Mouse (Mus musculus) Patski (cell line): Measurements from ENCODE around the gene Ttll5. TPM values are rescaled to one million over a fixed set of nuclear protein-coding genes. Genes with fewer than 3 reads are reported as not detected.

Source experiments
- ATAC-seq: fragments of 100-300 bp; one replicate; pipeline ENCODE4 v1.8.0; 2021
- CTCF ChIA-PET: fragments of 350-600 bp; sonication (Branson Sonifier 250); formaldehyde crosslinking; loops from one replicate; lab custom pipeline; 2022; ENCODE audit warnings: inconsistent platforms; lab: Charles Lee
- POLR2A ChIA-PET: fragments of 350-600 bp; sonication (Branson Sonifier 250); formaldehyde crosslinking; loops from one replicate; lab custom pipeline; 2022; ENCODE audit warnings: antibody characterized with exemption, inconsistent platforms; lab: Charles Lee
- DNase-seq: peaks from one replicate; pipeline ENCODE4 v3.0.0-alpha.2; 2011; ENCODE audit warnings: low read depth, low spot score
- H3K27me3 ChIP-seq: fragments of 371-371 bp; one replicate; pipeline ENCODE4 v1.5.1; 2021
- CTCF ChIP-seq: fragments of 100-300 bp; IDR thresholded peaks from one replicate; pipeline ENCODE4 v1.5.1; 2021
- in situ Hi-C: fragments of 300-500 bp; cut with MboI; formaldehyde crosslinking; loops from 3 replicates; pipeline ENCODE4 v1.11.1; 2018; ENCODE audit warnings: low pct_unique_long_range_greater_than_20kb, mixed read lengths
- polyA plus RNA-seq: library from polyadenylated mRNA; unstranded; gene quantifications from one replicate; pipeline ENCODE4 v1.2.3, GENCODE M21; 2021

Ttll5 gene
- polyA plus RNA-seq, 1 experiment from 2014 or later = 14.5 TPM

GRCm38 (mm10) chr12:85809726-85810125 lies 14.7 kb upstream of the Ttll5 start:
- ChIA-PET POLR2A (no interaction called here), CTCF (no interaction called here)
- no peak for ATAC-seq
- DNase-seq = no peak
- in situ Hi-C loops = no loop called here
- no peaks in the 10 kb centered on the region for H3K27me3 ChIP-seq
- TF ChIP-seq CTCF = no peak

GRCm38 (mm10) chr12:85810959-85811358 lies 13.5 kb upstream of the Ttll5 start:
- CTCF ChIA-PET = no interaction called here
- TF ChIP-seq CTCF = no peak
- in situ Hi-C loops = no loop called here
- ATAC-seq (no peak), DNase-seq (no peak)
- POLR2A ChIA-PET = no interaction called here
- no peaks in the 10 kb centered on the region for H3K27me3 ChIP-seq

DNA sequence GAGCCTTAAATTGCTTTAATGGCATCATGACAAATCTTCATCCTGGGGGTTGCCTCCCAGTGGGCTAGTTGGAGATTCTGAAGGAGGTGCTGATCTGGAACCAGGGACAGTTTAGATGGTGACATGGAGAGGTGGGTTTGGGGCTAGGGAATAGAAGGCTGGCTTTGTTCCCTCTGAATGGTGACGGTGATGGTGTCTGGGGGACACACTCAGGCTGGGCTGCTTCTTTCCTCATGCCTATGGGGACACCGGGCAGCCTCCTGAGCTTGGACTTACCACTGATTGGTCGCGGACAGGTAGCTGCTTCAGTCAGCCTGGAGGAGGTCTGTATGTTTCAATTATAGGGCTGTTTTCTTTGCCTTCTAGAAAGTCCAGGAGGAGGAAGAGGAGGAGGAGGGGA lies 12.8 kb upstream of the Ttll5 start:
- in situ Hi-C loops = no loop called here
- ChIA-PET CTCF (no interaction called here), POLR2A (interaction anchor here (0.8 kb wide), 1 partner anchor 9 kb away, joined by 4 read pairs; no protein-coding TSS in a partner anchor)
- no peaks in the 10 kb centered on the region for H3K27me3 ChIP-seq
- DNase-seq = no peak
- no peak for ATAC-seq
- TF ChIP-seq CTCF = no peak

GRCm38 (mm10) chr12:85813599-85813998 lies 10.9 kb upstream of the Ttll5 start:
- no peaks in the 10 kb centered on the region for H3K27me3 ChIP-seq
- POLR2A ChIA-PET = interaction anchor here (1.0 kb wide), 1 partner anchor 10 kb away, joined by 3 read pairs; no protein-coding TSS in a partner anchor
- in situ Hi-C loops = no loop called here
- TF ChIP-seq CTCF = no peak
- DNase-seq = peak; percentile 33
- peak; percentile 54 for ATAC-seq
- CTCF ChIA-PET = interaction anchor here (1.3 kb wide), 1 partner anchor 11 kb away, joined by 3 read pairs; no protein-coding TSS in a partner anchor

DNA sequence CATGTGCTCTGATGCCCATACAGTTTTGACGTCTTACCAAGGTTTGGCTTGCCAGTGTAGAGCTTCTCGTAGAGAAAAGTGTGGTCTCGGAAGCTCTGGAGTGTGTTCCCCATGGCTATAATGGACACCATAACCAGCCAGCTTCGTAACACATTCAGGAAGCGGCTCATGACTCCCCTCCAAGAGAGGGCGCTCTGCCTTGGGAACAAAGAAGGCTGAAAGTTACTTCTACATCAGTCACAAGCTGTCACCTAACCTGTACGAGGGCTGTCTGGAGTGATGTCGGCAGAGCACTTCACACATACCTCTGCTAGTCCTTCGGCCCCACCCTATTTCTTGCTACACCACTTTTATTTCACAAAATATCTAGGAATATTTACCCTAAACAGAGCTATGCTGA lies 2.4 kb upstream of the Ttll5 start:
- TF ChIP-seq CTCF = no peak
- DNase-seq = no peak
- H3K27me3 ChIP-seq = no peaks in the 10 kb centered on the region
- ChIA-PET POLR2A (no interaction called here), CTCF (interaction anchor here (1.1 kb wide), 1 partner anchor 83 kb away, joined by 3 read pairs; no protein-coding TSS in a partner anchor)
- no peak for ATAC-seq
- in situ Hi-C loops = no loop called here

- CTCF ChIA-PET = no interaction called here
- no peaks in the 10 kb centered on the region for H3K27me3 ChIP-seq
- no peak for DNase-seq
- TF ChIP-seq CTCF = no peak
- POLR2A ChIA-PET = no interaction called here
- no peak for ATAC-seq
- in situ Hi-C loops = loop anchor here (25.0 kb wide), 1 partner anchor 437 kb away; no protein-coding TSS in a partner anchor
These were observed 902 bp downstream of the Ttll5 start for GRCm38 (mm10) chr12:85825361-85825760.

GRCm38 (mm10) chr12:85825822-85826221 lies 1.4 kb downstream of the Ttll5 start:
- in situ Hi-C loops = loop anchor here (25.0 kb wide), 1 partner anchor 436 kb away; no protein-coding TSS in a partner anchor
- DNase-seq (no peak), ATAC-seq (no peak)
- no peak for TF ChIP-seq CTCF
- ChIA-PET CTCF (no interaction called here), POLR2A (no interaction called here)
- no peaks in the 10 kb centered on the region for H3K27me3 ChIP-seq

- in situ Hi-C loops = loop anchor here (25.0 kb wide), 1 partner anchor 433 kb away; no protein-coding TSS in a partner anchor
- CTCF ChIA-PET = no interaction called here
- POLR2A ChIA-PET = no interaction called here
- DNase-seq (no peak), ATAC-seq (no peak)
- no peak for TF ChIP-seq CTCF
- no peaks in the 10 kb centered on the region for H3K27me3 ChIP-seq
These were observed 4.4 kb downstream of the Ttll5 start for GRCm38 (mm10) chr12:85828856-85829255.

DNA sequence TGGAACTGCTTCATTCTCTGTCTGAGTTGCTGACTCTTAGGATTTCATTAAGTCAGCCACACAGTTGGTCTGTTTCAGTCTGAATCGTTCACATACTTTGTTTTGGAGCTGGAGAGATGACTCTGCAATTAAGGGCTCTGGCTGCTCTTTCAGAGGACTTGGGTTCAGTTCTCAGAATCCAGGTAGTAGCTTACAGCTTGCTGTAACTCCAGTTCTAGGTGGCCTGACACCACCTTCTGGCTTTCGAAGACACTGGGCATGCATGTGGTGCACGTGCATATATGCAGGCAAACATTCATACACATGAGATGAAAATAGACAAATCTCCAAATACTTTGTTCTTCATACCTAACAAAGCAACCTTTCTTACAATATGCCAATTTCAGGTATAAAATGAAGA lies 5.4 kb downstream of the Ttll5 start:
- CTCF ChIA-PET = no interaction called here
- ATAC-seq (no peak), DNase-seq (no peak)
- H3K27me3 ChIP-seq = no peaks in the 10 kb centered on the region
- POLR2A ChIA-PET = interaction anchor here (0.6 kb wide), 1 partner anchor 10 kb away, joined by 5 read pairs; no protein-coding TSS in a partner anchor
- in situ Hi-C loops = loop anchor here (25.0 kb wide), 1 partner anchor 432 kb away; no protein-coding TSS in a partner anchor
- no peak for TF ChIP-seq CTCF

DNA sequence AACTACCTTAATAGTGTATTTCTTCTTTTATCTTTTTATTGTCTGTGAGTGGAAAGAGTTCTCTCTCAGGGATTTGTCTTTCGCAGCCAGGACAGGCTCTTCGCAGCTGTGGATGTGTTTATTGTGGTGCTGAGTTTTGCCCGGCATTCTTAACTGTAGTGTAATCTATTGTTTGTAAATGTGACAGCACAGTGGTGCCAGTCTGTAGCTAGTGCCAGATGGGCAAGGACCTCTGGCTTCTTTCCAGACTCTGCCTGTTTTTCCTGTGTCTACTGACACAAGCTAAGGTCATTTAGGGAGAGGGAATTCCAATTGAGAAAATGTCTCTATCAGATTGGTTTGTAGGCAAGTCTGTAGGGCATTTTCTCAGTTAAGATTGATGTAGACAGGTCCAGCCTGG lies 6.2 kb downstream of the Ttll5 start:
- in situ Hi-C loops = loop anchor here (25.0 kb wide), 1 partner anchor 432 kb away; no protein-coding TSS in a partner anchor
- CTCF ChIA-PET = interaction anchor here (0.6 to 1.6 kb wide), 3 partner anchors 9 to 248 kb away, joined by 3 to 4 read pairs (median 3); no protein-coding TSS in a partner anchor
- DNase-seq (no peak), ATAC-seq (no peak)
- TF ChIP-seq CTCF = no peak
- H3K27me3 ChIP-seq = no peaks in the 10 kb centered on the region
- POLR2A ChIA-PET = no interaction called here

DNA sequence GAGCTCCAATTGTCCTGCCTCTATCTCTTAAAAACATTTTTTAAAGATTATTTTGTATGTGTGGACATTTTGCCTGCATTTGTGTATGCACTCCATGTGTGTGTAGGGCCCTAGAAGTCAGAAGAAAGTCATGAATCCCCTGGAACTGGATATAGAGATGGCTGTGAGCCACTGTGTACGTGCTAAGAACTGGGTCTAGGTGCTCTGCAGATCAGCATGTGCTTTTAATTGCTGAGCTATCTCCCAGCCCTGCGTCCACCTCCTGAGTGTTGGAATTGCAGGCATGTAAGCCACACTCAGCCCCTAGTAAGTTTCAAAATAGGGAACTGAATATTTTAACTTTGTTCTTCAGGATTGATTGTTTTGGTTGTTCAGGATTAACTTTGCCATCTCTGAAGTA lies 10.1 kb downstream of the Ttll5 start:
- POLR2A ChIA-PET = no interaction called here
- no peak for DNase-seq
- TF ChIP-seq CTCF = no peak
- no peaks in the 10 kb centered on the region for H3K27me3 ChIP-seq
- no peak for ATAC-seq
- in situ Hi-C loops = loop anchor here (25.0 kb wide), 1 partner anchor 428 kb away; no protein-coding TSS in a partner anchor
- CTCF ChIA-PET = no interaction called here
